Mouse (Mus musculus) megakaryocyte, embryonic 14.5 days (primary cell): ENCODE data around the gene Etv3. TPM values are rescaled to one million over a fixed set of nuclear protein-coding genes. Genes with fewer than 3 reads are reported as not detected.

ENCODE experiments used
- H3K27me3 ChIP-seq: replicated peaks from 2 replicates; pipeline ENCODE3; 2012; ENCODE audit warnings: inconsistent platforms
- H3K36me3 ChIP-seq: replicated peaks from 2 replicates; pipeline ENCODE3; 2012; ENCODE audit warnings: low read length, inconsistent platforms, mixed read lengths
- H3K4me1 ChIP-seq: 2 replicates; pipeline ENCODE4 v1.6.1; 2012; ENCODE audit warnings: inconsistent platforms
- H3K4me3 ChIP-seq: replicated peaks from 2 replicates; pipeline ENCODE3; 2012; ENCODE audit warnings: moderate library complexity, mild to moderate bottlenecking, inconsistent platforms
- H3K9me3 ChIP-seq: 2 replicates; pipeline ENCODE4 v1.6.1; 2012; ENCODE audit warnings: inconsistent platforms
- FLI1 ChIP-seq: IDR thresholded peaks from 2 replicates; pipeline ENCODE4 v1.6.1; 2012; ENCODE audit warnings: low read length, inconsistent platforms, mixed read lengths
- GATA1 ChIP-seq: IDR thresholded peaks from 3 replicates; pipeline ENCODE4 v1.6.1; 2012; ENCODE audit warnings: mixed read lengths, low read length, inconsistent platforms, borderline replicate concordance
- polyA plus RNA-seq: library from polyadenylated mRNA; stranded (reverse); fragments of >175 nt; gene quantifications from 2 replicates; pipeline ENCODE4 v1.2.3, GENCODE M21; 2012; ENCODE audit warnings: low replicate concordance; ENCODE audit not compliant: insufficient read depth

Gene Etv3
- polyA plus RNA-seq, 1 experiment, result 6.6 TPM

GRCm38 (mm10) chr3:87556109-87556531 is 30.9 kb downstream of the Etv3 start:
- Histone ChIP-seq H3K36me3 (no peaks in the 10 kb centered on the region), H3K4me3 (no peak overlapping the region), H3K9me3 (peaks cover 9% of the 10 kb centered on the region), H3K4me1 (peaks cover 17% of the 10 kb centered on the region), H3K27me3 (peaks cover 52% of the 10 kb centered on the region)
- TF ChIP-seq GATA1, result no peak
- no peak for TF ChIP-seq FLI1

GRCm38 (mm10) chr3:87556668-87557278 is 31.6 kb downstream of the Etv3 start:
- TF ChIP-seq GATA1 (no peak), FLI1 (no peak)
- Histone ChIP-seq H3K27me3 (peaks cover 46% of the 10 kb centered on the region), H3K4me3 (no peak overlapping the region), H3K36me3 (no peaks in the 10 kb centered on the region), H3K4me1 (peaks cover 20% of the 10 kb centered on the region), H3K9me3 (peaks cover 9% of the 10 kb centered on the region)

GRCm38 (mm10) chr3:87560156-87560555 is 34.9 kb downstream of the Etv3 start:
- TF ChIP-seq FLI1, result no peak
- no peak for TF ChIP-seq GATA1
- Histone ChIP-seq H3K4me3 (no peak overlapping the region), H3K36me3 (no peaks in the 10 kb centered on the region), H3K4me1 (peaks cover 20% of the 10 kb centered on the region), H3K9me3 (peaks cover 9% of the 10 kb centered on the region), H3K27me3 (peaks cover 27% of the 10 kb centered on the region)

DNA sequence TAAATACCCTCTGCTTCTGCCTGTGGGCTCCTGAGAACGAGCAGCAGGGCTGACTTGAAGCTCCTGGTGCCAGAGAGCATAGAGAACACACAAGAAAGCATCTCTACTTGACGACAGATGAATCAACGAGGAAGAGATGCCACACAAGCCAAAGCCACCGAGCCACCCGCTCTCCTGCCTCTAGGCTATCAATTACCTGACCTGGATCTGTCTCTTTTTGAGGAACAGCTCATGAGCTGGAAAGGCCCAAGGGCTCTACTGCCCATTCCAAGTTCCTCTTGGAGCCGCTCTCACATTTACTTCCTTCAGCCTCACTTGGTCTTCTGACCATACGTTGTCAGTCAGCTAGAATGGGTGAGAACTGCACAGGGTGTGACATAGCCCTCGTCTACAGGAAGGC is 36.2 kb downstream of the Etv3 start:
- H3K9me3 ChIP-seq, result peaks cover 9% of the 10 kb centered on the region

DNA sequence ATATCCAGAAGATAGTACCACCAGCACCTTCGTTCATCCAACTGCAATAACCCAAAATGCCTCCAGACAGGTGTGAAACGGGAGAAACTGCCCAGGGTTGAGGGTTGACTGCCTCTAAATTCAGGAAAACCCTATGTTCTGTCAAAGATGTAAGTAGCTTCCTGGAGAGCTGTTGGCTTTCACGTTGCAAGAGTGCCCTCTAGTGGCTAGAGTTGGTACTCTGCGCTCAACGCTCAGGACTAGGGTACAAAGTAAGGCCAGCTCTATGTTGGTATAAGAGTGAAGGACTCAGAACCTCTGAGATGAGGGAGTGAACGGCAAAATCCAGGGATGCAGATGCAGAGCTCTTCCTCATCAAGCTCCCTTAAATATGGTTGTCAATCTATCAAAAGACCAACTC is 37.2 kb downstream of the Etv3 start:
- Histone ChIP-seq H3K4me1 (peaks cover 13% of the 10 kb centered on the region), H3K27me3 (peaks cover 26% of the 10 kb centered on the region), H3K9me3 (peaks cover 9% of the 10 kb centered on the region), H3K36me3 (no peaks in the 10 kb centered on the region), H3K4me3 (no peak overlapping the region)
- no peak for TF ChIP-seq FLI1
- TF ChIP-seq GATA1, result no peak

More for the DNA sequence above, 36.2 kb downstream of the Etv3 start:
- no peaks in the 10 kb centered on the region for H3K36me3 ChIP-seq
- peaks cover 25% of the 10 kb centered on the region for H3K27me3 ChIP-seq
- TF ChIP-seq GATA1, result no peak
- H3K4me1 ChIP-seq, result peaks cover 13% of the 10 kb centered on the region
- no peak overlapping the region for H3K4me3 ChIP-seq

GRCm38 (mm10) chr3:87563466-87563865 is 38.3 kb downstream of the Etv3 start:
- no peaks in the 10 kb centered on the region for H3K36me3 ChIP-seq
- TF ChIP-seq FLI1, result no peak
- TF ChIP-seq GATA1, result no peak
- H3K27me3 ChIP-seq, result peaks cover 27% of the 10 kb centered on the region
- H3K4me3 ChIP-seq, result no peak overlapping the region
- H3K9me3 ChIP-seq, result peaks cover 9% of the 10 kb centered on the region
- H3K4me1 ChIP-seq, result peaks cover 13% of the 10 kb centered on the region

- no peak for TF ChIP-seq GATA1
- TF ChIP-seq FLI1, result no peak
- Histone ChIP-seq H3K27me3 (peaks cover 26% of the 10 kb centered on the region), H3K4me3 (no peak overlapping the region), H3K9me3 (no peaks in the 10 kb centered on the region), H3K36me3 (no peaks in the 10 kb centered on the region), H3K4me1 (peaks cover 13% of the 10 kb centered on the region)
Measured at GRCm38 (mm10) chr3:87565623-87566022, 40.4 kb downstream of the Etv3 start.

DNA sequence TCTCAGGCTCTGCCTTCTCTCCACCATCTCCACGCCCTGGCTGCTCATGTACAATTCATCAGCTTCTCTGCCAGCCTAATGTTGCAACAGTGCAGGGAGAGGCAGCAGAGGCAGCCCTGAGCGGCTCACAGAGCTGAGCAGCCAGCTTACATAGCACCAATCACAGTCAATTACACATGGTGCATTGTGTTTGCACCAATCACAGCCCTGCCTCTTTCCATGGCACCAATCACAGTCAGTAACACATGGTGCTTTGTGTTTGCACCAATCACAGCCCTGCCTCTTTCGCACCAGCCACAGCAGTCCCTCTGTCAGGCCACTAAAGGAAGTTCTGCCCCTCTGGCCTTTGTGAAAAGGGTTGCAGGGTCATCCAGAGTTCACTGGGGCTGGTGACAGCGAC is 40.9 kb downstream of the Etv3 start:
- Histone ChIP-seq H3K36me3 (no peaks in the 10 kb centered on the region), H3K27me3 (peaks cover 23% of the 10 kb centered on the region), H3K9me3 (no peaks in the 10 kb centered on the region), H3K4me1 (peaks cover 13% of the 10 kb centered on the region), H3K4me3 (peak overlapping the region; percentile 35)
- no peak for TF ChIP-seq GATA1

DNA sequence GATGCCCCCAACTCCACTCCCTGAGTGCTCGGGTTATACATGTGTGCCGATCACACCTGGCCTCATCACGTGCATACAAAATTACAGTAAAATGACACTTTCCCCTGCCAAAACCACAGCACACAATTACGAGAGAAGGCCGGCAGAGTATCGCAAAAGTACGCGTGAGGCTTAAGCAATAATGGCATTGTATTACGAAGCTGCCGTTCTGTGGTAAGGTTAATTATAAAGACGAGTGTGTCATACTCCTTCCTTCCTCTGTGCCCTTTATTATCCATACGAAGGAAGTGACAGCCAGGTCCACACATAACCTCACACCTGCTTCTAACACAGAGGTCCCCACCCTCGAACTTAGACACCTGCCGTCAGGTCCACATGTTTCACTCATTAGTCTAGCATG is 42.3 kb downstream of the Etv3 start:
- peaks cover 23% of the 10 kb centered on the region for H3K27me3 ChIP-seq
- H3K9me3 ChIP-seq, result no peaks in the 10 kb centered on the region
- H3K36me3 ChIP-seq, result no peaks in the 10 kb centered on the region
- no peak overlapping the region for H3K4me3 ChIP-seq
- H3K4me1 ChIP-seq, result peaks cover 3% of the 10 kb centered on the region; the same call in 1 of the 2 replicates
- TF ChIP-seq GATA1 (no peak), FLI1 (no peak)

DNA sequence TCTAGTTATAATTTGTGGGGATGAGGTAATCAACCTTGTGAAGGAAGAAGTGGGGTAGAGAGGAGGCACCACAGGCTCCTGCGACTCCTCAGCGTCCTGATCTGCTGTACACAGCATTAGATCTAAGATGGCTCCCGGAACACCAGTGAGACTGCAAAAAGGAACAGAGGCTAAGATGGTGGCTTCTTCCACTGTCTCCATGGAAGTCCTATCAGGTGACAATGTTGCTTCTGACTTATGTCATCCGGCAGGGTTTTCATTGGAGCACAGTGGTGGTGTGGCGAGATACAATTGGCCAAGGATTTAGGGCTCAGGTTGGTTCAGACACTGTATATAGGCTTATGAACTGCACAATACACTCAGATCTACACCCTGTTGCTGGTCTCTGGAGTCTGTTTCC is 43.5 kb downstream of the Etv3 start:
- Histone ChIP-seq H3K4me1 (peaks cover 3% of the 10 kb centered on the region; the same call in 1 of the 2 replicates), H3K27me3 (peaks cover 23% of the 10 kb centered on the region), H3K9me3 (no peaks in the 10 kb centered on the region), H3K36me3 (no peaks in the 10 kb centered on the region), H3K4me3 (no peak overlapping the region)
- TF ChIP-seq GATA1, result no peak
- TF ChIP-seq FLI1, result no peak
